Mouse (Mus musculus): Measurements from ENCODE around the gene Hs6st1.

The Hs6st1 gene

DNA sequence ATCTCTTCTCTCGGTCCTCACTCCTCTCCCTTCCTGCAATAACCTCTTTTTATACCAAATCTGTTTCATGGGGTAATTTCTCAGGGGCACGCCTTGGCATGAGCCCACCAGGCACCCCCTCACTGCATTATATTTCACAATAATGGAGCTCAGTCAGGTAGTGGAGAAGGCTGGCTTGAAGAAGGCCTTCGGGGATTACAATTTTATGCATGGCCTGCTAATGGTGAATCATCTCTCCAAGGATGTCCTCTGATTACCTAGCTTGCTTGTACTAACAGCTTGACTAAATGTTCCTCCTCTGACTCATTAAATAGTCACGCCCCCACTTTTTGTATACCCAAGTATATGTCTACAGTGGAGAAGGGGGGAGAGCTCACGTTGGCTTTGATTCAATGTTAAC is 48.3 kb downstream of the Hs6st1 start:
- in situ Hi-C loops (cut with MboI, MseI) = no loop called here

DNA sequence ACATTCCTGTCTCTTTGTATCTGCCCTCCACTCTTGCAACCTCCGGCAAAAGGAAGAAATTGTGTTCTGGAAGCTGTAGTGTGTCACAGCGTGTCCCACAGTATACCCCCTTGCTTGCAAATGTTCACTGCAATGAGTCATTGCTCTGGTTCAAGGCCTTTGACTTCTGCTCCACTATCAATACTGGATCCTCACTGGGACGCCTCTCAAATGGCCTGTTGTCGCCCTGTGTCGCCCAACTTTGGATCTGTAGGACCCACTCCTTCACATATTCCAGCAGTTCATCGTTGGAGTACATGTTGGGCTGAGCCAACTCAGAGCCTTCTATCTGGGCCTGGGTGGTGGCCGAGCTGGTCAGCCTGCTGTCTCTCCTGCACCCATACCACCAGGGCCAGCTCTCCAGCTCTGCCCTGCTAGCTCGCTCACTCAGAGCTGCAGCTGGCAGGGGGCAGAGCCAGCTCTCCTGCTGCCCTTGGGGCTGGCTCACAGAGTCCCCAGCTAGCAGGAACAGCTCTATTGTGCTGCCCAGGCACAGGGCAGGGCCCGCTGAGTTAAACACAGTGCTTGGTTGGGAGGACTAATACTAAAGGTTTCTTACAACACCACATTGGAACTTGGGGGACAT is 50.0 kb downstream of the Hs6st1 start:
- in situ Hi-C loops (cut with MboI, MseI) = no loop called here

DNA sequence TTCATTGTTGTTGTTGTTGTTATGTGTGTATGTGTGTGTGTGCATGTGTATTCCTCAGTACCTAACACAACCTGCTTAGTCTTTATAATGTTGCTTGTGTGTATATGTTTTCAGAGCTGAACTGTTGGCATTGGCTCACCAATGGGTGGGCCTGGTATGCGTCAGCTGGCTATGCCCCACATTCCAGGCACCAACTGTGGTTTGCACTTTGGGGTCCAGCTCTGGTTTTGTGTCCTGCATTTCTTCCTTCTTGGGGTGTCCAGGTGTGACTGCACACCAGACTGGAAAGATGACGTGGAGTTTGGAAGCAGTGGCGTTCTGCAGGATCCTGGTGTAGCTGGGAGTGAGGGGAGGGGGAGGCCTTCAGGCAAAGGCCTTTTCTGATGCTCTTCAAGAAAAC is 50.8 kb downstream of the Hs6st1 start:
- in situ Hi-C loops (cut with MboI, MseI) = no loop called here

DNA sequence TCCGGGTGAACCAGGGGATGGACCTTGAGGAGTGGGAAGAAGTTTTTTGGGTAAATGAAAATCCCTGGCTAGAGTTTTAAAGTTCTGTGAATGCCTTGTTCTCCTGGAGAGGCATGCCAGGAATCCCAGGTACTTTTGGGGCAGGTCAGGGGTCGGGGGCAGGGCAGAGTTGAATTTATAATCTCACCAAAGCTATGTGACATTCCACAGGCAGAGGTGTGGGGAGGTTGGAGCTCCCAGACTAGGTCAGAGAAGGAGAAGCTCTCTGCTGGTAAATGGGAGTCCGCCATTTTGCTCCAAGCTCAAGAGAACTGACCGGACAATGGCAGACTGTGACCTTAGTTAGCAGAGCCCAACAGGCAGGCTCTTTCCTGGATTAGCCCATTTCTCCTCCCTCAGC is 51.2 kb downstream of the Hs6st1 start:
- in situ Hi-C loops (cut with MboI, MseI) = no loop called here

DNA sequence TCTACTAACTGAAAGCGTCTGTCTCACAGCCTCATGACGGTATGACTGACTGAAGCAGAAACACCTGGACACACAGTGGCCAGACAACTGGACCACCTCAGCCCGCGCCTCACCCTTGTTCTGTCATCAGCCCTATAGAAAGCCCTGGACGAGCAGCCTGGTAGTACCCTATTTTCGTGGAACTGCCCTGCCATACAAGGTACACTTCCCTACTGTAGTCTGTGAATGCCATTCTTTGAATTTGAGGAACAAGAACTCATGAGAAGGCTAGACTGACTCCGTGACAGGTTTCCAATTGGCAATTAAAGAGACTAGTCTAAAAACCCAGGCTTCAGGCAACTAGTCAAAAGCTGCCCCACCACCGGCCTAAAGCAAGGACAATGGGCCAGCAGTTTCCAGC is 53.0 kb downstream of the Hs6st1 start:
- in situ Hi-C loops (cut with MboI, MseI) = no loop called here

DNA sequence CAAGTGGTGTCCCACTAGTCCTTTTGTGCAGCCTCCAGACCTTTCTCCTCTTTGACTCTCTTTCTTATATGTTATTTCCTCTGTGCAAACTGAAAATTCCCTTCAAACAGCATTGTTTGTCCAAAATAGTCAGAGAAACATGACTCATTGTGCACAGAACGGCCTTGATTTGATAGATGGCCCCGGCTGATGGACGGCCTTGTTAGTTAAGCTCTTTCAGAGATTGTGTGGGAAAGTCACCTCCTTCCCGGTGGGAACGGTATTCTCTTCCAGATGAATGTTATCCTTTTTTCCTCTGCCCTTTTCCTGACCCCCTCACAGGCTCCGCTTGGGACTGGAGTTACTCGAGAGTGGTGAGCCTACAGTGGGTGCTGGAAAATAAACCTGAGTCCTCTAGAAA is 56.9 kb downstream of the Hs6st1 start:
- in situ Hi-C loops (cut with MboI, MseI) = loop anchor here in 1 of 2 experiments (5.0 kb wide), 1 partner anchor 398 kb away; no protein-coding TSS in a partner anchor

DNA sequence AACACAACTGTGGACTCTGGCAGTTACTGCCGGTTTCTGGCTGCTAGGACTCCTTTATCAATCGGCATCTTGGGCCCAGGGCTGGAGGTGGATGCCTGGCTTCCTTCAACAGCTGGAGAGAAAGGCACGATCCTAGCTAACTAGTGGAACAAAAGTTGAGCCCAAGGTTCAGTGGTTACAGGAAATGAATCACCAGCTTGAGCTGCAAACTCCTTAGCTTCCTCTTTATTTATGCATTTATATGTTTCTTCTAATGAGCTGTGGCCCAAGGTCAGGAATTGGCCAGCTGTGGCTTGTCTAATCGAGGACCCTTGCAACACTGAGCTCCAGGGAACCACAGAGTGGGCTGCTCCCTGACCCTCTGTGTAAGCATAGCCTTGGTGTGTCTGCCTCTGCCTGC is 60.9 kb downstream of the Hs6st1 start:
- in situ Hi-C loops (cut with MboI, MseI) = loop anchor here in 1 of 2 experiments (5.0 kb wide), 1 partner anchor 402 kb away; no protein-coding TSS in a partner anchor

DNA sequence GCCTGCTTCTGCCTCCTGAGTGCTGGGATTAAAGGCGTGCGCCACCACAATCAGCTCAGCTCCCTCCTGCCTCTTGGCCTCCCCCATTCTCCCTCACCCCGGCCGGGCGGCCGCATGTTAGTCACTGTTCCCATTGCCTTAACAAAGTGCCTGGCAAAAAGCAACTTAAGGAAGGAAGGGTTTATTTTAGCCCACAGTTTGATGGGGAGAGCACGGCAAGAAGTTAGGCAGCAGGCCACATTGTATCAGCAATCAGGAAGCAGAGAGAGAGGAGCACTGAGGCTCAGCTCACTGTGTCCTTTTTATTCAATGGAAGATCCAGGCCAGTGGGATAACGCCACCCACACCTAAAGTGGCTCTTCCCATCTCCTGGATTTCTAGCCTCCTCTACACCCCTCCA is 61.7 kb downstream of the Hs6st1 start:
- in situ Hi-C loops (cut with MboI, MseI) = loop anchor here (5.0 to 10.0 kb wide), 2 partner anchors 285 to 403 kb away; no protein-coding TSS in a partner anchor

DNA sequence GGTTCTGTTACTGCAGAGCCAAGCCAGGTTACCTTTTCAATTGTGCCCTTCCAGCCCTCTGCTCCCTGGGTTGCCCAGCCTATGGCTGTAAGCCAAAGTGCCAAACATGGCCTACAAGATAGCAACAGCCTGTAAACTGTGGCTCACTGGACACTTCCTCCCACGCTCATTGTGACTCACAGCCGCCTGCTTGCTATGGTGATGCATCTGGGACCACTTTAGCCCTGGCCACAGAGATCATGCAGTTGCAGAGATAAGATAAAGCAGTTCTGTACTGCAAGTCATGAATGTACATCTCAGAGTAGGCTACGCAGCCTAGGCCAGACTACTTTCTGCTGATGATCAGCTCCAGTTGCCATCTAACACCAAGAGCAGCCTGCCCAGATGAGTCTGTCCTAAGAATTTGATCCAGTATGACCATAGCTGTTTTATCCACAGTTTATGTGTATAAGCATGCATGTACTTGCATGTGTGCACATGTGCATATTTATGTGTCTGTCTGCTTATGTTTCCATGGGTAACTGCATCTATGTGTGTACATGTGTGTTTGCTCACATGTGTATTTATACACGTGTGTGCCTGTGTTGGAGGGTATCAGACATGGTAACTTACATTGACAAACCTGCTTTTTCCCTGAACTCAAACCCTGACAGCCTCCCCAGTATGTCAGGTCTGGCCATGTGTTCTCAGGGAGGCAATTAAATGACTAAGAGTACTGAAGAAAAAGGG is 62.3 kb downstream of the Hs6st1 start:
- in situ Hi-C loops (cut with MboI, MseI) = loop anchor here in 1 of 2 experiments (5.0 to 10.0 kb wide), 2 partner anchors 286 to 403 kb away; no protein-coding TSS in a partner anchor

DNA sequence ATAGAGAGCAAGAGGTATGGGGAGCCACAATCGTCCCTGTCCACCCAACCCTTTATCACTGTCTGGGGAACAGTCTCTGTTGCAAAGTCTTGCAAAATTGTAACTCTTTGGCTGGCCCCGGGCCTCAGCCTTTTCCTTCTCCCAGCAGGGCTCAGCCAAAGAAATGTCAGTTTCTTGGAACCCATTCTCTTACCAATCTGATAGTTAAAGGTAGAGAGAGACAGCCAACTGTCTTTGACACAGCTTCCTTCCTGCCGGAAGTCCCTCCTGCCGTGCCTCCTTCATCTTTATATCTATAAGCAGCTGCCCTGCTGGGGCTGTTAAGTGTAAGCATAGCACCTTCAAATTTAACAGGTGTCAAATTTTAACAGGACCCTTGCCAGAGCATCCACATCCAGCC is 63.0 kb downstream of the Hs6st1 start:
- in situ Hi-C loops (cut with MboI, MseI) = loop anchor here in 1 of 2 experiments (5.0 to 10.0 kb wide), 2 partner anchors 286 to 404 kb away; no protein-coding TSS in a partner anchor

DNA sequence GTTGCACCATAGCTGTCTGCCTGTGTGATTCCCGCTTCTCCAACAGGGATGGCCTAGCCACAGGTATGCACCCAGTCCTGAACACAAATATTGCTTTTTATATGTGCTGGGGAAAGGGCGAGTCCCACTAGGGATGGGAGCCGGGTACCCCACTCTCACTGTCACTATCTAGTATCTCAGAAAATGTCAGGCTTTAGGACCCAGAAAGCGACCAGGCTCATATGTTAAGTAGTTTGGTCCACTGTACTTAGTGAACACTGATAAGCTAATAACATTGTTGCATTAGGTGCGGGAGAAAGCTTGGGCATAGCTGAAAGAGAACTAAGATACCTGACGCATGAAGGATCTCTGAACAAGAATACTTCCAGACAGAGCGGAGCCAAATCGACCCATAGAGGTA is 63.6 kb downstream of the Hs6st1 start:
- in situ Hi-C loops (cut with MboI, MseI) = loop anchor here in 1 of 2 experiments (5.0 to 10.0 kb wide), 2 partner anchors 287 to 404 kb away; no protein-coding TSS in a partner anchor

DNA sequence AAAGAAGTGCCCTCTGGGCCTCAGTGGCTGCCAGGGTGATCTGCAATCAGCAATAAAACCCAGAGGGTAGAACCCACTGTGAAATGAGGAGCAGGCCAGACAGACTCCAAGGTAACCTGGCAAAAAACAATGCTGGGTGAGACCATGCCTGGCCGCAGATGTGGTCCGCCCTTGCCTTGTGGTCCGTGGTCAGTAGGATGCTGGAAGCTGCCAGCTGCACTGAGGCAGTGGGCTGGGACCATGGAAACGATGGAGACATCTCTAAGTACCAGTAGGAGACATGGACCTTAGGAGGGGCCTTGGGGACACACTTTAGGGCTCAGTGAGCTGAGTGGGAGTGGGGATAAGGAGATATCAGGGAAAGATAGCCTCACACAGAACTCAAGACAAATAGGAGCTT is 64.0 kb downstream of the Hs6st1 start:
- in situ Hi-C loops (cut with MboI, MseI) = loop anchor here in 1 of 2 experiments (5.0 to 10.0 kb wide), 2 partner anchors 287 to 405 kb away; no protein-coding TSS in a partner anchor

DNA sequence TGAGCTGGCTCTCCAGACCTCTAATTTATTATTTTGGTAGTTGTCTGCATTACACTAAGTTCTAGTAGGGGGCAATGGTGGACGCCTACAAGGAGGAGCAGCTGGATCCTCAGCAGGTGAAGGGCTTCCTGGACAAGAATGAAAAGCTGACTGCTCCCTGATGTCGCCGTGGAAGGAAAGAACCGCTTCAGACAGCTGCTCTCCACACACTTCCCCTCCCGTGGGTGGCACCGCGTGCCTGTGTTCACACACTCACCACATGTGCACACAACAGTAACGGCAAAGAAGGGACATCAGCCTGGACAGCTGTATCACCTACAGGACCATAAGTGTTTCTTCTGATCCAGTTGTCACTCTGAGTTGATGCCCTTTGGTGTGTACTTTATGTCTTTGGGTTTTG is 64.8 kb downstream of the Hs6st1 start:
- in situ Hi-C loops (cut with MboI, MseI) = loop anchor here in 1 of 2 experiments (5.0 to 10.0 kb wide), 2 partner anchors 288 to 406 kb away; no protein-coding TSS in a partner anchor

DNA sequence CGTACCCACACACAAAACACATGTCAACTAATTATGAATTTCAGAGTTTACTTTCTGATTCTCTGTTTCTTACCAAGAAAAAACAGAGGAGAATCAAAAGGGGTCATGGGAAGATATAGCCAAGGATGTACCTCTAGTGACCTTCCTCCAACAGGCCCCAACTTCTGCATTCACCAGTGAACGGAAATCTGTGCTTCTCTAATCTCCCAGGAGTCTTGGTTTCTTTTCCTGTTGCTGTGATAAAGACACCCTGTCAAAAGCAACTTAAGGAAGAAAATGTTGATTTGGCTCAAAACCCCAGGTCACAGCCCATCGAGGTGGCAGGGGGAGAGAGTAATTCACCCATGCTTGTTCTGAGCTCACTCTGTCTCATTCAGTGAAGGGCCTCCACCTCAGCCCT is 65.4 kb downstream of the Hs6st1 start:
- in situ Hi-C loops (cut with MboI, MseI) = loop anchor here in 1 of 2 experiments (5.0 to 10.0 kb wide), 2 partner anchors 289 to 406 kb away; no protein-coding TSS in a partner anchor

DNA sequence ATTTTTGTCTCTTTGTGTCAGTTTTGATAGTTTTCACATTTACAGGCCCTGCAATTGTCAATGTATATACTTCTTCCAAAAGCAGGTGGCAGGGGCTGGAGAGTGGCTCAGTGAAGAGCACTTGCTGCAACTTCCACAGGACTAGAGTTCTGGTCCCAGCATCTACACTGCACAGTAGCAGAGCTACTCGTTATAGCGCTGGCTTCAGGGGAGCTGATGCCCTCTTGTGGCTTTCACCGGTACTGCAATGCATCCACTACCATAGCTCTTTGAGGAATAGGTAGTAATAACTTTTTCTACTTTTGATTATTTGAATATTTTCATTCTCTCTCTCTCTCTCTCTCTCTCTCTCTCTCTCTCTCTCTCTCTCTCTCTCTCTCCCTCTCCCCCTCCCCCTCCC is 66.4 kb downstream of the Hs6st1 start:
- in situ Hi-C loops (cut with MboI, MseI) = loop anchor here in 1 of 2 experiments (5.0 to 10.0 kb wide), 2 partner anchors 290 to 407 kb away; no protein-coding TSS in a partner anchor

DNA sequence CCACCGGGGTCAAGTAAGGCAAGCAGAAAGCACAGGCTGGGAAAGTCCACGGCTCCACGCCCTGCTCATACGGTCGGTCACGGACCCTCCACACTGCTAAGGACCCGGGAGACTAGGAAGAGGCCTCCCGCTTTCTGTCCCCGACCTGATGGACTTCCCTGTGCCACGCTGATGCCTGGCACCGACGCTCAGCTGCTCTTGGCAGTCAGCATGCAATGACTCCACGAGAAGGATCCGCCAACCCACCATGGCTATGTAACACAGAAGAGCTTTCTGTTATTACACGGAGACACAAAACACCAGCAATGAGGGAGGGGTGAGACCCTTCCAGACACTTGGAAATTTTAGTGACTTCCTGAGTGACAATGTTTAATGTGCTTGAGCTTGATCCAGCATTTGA is 72.1 kb downstream of the Hs6st1 start:
- in situ Hi-C loops (cut with MboI, MseI) = no loop called here

DNA sequence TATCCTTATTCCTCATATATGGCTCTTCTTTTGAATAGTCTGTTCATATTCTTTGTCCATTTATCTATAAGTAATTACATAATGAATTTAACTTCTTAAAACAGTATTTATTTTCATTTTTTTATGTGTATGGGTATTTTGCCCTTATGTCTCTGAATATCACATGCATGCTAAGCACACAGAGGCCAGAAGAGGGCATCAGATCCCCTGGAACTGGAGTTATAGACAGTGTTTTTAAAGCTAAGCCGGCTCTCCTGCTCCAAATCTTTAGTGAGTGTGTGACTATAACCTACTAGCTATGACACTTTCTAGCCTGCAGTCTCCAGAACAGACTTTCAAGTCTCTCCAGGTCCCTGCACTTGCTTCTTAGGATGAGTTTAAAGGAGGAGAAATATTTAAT is 76.8 kb downstream of the Hs6st1 start:
- in situ Hi-C loops (cut with MboI, MseI) = no loop called here

DNA sequence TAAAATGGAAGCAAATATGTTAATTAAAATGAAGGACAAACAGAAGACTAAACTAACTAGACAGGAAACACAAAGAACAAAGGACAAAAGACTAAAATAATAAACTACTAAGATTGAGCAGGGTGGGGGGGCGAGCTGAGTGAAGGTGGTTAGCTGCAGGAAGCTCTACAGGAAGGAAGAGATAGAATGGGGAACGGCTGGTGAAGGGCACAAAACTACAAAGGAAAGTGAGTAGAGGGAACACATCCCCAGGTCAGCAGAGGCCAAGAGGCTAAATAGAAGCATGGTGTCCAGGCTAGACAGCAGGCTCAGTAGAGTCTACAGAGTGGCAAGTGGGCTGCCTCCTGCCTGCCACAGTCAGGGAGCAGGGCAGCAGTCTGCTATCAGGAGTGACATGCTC is 80.6 kb downstream of the Hs6st1 start:
- in situ Hi-C loops (cut with MboI, MseI) = no loop called here

DNA sequence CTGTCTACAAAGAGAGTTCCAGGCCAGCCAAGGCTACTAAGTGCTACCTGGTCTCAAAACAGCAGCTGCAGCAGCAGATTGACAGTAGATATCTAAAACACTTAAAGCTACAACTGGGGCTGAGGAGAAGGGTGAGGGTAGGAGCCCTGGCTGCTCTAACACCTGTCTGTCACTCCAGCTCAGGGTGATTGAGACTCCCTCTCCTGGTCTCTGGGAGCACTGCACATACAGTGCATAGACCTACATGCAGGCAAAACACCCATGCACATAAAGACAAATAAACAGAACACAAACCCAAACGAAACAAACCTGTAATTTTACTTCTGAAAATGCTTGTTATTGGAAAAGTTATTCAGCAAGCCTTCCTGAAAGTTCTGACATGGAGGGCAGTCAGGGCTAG is 81.2 kb downstream of the Hs6st1 start:
- in situ Hi-C loops (cut with MboI, MseI) = no loop called here

Measured in T-helper 17 cell (primary cell).